Mouse (Mus musculus): ENCODE measurements around the gene Scamp1. TPM values are rescaled to one million over a fixed set of nuclear protein-coding genes. Genes with fewer than 3 reads are reported as not detected.
"Not testable (repeated sequence)": the region's sequence is repeated elsewhere in the genome, so short reads cannot be mapped to it uniquely, and the experiment has no call there.

Scamp1 gene
- polyA plus RNA-seq (2015; fragmentation: Nextera tagmentation; extraction: Ambion mirVana), result 160 and 168 TPM in 2 replicates

GRCm38 (mm10) chr13:94285281-94285871, at the start of gene Scamp1:
TSS of gene Scamp1 (minus strand) at chr13:94285857.
- peak; percentile 98 for ATAC-seq (ENCODE audit: low FRiP score, low read depth)

GRCm38 (mm10) chr13:94330392-94330979, 44.8 kb upstream of the Scamp1 start:
- H3K4me1 ChIP-seq (replicated peaks), result no peaks in the 10 kb centered on the region
- H3K36me3 ChIP-seq, result no peaks in the 10 kb centered on the region
- H3K4me2 ChIP-seq, result no peak overlapping the region
- no peak overlapping the region for H3K4me3 ChIP-seq
- H3K27ac ChIP-seq (replicated peaks), result peak overlapping the region; percentile 34; the same call in 1 of the 2 replicates
- no peaks in the 10 kb centered on the region for H3K27me3 ChIP-seq
- 0 out of 2 replicates have a peak, but pooled peaks have one; percentile 48 for ATAC-seq (ENCODE audit: low FRiP score, low read depth)
- no peak overlapping the region for H3K9ac ChIP-seq
- WGBS, result 54% methylated on average over 3 of the region's 3 CpGs
- no peaks in the 10 kb centered on the region for H3K9me3 ChIP-seq

More at GRCm38 (mm10) chr13:94285281-94285871, at the start of gene Scamp1:
- Histone ChIP-seq H3K9me3 (no peaks in the 10 kb centered on the region), H3K4me1 (replicated peaks) (peaks cover 40% of the 10 kb centered on the region), H3K27me3 (no peaks in the 10 kb centered on the region), H3K27ac (replicated peaks) (peak within 1 kb of the TSS; percentile 95), H3K9ac (peak within 1 kb of the TSS; percentile 93), H3K4me2 (peak within 1 kb of the TSS; percentile 87), H3K4me3 (peak within 1 kb of the TSS; percentile 95), H3K36me3 (no peaks in the 10 kb centered on the region)
- WGBS, result 0% methylated on average over 41 of the region's 62 CpGs

GRCm38 (mm10) chr13:94329005-94329404, 43.3 kb upstream of the Scamp1 start:
- H3K4me1 ChIP-seq (replicated peaks); H3K27me3 ChIP-seq; H3K9me3 ChIP-seq; H3K36me3 ChIP-seq; H3K4me3 ChIP-seq; H3K27ac ChIP-seq (replicated peaks); H3K4me2 ChIP-seq; ATAC-seq (ENCODE audit: low FRiP score, low read depth); H3K9ac ChIP-seq: not testable (repeated sequence)
- 93% methylated on average over 6 of the region's 6 CpGs for whole genome bisulfite sequencing

- no peak overlapping the region for H3K9ac ChIP-seq
- ATAC-seq (ENCODE audit: low FRiP score, low read depth), result no peak
- H3K4me1 ChIP-seq (replicated peaks), result no peaks in the 10 kb centered on the region
- 0 out of 2 replicates have a peak, but pooled peaks cover 5% of the 10 kb centered on the region for H3K9me3 ChIP-seq
- no peaks in the 10 kb centered on the region for H3K27me3 ChIP-seq
- H3K27ac ChIP-seq (replicated peaks), result no peak overlapping the region
- no peak overlapping the region for H3K4me2 ChIP-seq
- no peak overlapping the region for H3K4me3 ChIP-seq
- 81% methylated on average over 3 of the region's 3 CpGs for WGBS
- no peaks in the 10 kb centered on the region for H3K36me3 ChIP-seq
Measured at GRCm38 (mm10) chr13:94328063-94328462, 42.4 kb upstream of the Scamp1 start.

DNA sequence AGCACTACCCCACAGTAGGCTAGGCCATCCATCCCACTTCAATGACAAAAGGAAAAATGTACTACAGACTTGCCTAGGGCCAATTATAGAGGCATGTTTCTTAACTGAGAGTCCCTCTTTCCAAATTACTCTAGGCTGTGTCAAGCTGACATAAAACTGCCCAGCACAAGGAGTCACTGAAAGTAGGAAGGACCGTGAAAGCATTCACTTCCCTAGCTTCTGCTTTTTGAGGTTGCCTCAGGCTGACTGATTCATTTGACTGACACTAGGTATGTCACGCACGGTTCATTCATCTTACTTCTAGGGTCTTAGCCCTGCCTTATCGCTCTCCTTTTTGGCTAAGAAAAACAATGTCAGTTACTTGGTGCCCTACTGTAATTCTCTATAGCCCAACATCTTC, 36.8 kb upstream of the Scamp1 start:
- no peaks in the 10 kb centered on the region for H3K27me3 ChIP-seq
- 97% methylated on average over 4 of the region's 4 CpGs for WGBS

GRCm38 (mm10) chr13:94321094-94321792, 35.6 kb upstream of the Scamp1 start:
- H3K9me3 ChIP-seq, result 0 out of 2 replicates have a peak, but pooled peaks cover 5% of the 10 kb centered on the region
- no peaks in the 10 kb centered on the region for H3K4me1 ChIP-seq (replicated peaks)
- ATAC-seq (ENCODE audit: low FRiP score, low read depth), result no peak
- WGBS, result 88% methylated on average over 1 of the region's 1 CpGs
- H3K9ac ChIP-seq, result no peak overlapping the region
- H3K27me3 ChIP-seq, result no peaks in the 10 kb centered on the region
- no peak overlapping the region for H3K4me3 ChIP-seq
- H3K36me3 ChIP-seq, result no peaks in the 10 kb centered on the region
- H3K27ac ChIP-seq (replicated peaks), result no peak overlapping the region
- H3K4me2 ChIP-seq, result no peak overlapping the region

More for the DNA sequence above, 36.8 kb upstream of the Scamp1 start:
- Histone ChIP-seq H3K4me2 (no peak overlapping the region), H3K4me1 (replicated peaks) (no peaks in the 10 kb centered on the region), H3K36me3 (no peaks in the 10 kb centered on the region), H3K9me3 (0 out of 2 replicates have a peak, but pooled peaks cover 5% of the 10 kb centered on the region), H3K4me3 (no peak overlapping the region), H3K27ac (replicated peaks) (no peak overlapping the region), H3K9ac (no peak overlapping the region)
- ATAC-seq (ENCODE audit: low FRiP score, low read depth), result no peak

GRCm38 (mm10) chr13:94316975-94317511, 31.4 kb upstream of the Scamp1 start:
- no peak for ATAC-seq (ENCODE audit: low FRiP score, low read depth)
- Histone ChIP-seq H3K4me2 (no peak overlapping the region), H3K9ac (no peak overlapping the region), H3K9me3 (no peaks in the 10 kb centered on the region), H3K4me1 (replicated peaks) (no peaks in the 10 kb centered on the region), H3K4me3 (no peak overlapping the region), H3K36me3 (no peaks in the 10 kb centered on the region), H3K27ac (replicated peaks) (no peak overlapping the region), H3K27me3 (no peaks in the 10 kb centered on the region)
- WGBS, result 36% methylated on average over 10 of the region's 10 CpGs

DNA sequence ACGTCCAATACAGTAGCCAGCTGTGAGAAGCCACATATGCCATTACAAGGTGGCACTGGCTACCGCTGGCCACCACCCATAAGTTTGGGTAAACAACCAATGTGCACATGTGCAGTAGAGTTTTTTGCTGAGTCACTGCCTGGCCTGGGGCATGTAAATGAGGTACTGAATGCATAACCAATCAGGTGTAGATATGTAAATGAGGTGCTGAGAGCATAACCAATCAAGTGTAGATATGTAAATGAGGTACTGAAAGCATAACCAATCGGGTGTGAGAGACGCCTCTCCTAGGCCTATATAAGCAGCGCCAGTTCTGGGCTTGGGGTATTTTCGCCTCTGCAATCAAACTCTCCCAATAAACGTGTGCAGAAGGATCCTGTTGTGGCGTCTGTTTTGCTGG, 27.2 kb upstream of the Scamp1 start:
- H3K4me3 ChIP-seq, H3K36me3 ChIP-seq: not testable (repeated sequence)
- 93% methylated on average over 8 of the region's 8 CpGs for whole genome bisulfite sequencing

DNA sequence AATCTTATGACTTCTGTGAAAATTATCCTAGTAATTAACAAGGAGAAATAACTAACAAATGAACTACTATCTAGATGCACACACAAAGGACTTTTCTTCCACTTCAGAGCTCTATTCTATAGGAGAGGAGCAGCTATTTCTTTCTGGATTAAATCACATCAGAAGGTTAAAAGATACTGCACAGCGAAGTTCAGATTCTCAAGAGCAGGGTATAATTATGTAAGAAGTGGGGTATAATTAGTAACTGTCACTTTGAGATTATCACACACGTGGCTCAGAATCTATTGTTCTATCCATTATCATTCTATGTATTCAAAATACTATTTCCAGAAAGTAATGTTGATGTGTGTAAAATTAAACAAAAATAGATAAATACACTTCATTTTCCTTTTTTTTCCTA, 22.6 kb upstream of the Scamp1 start:
- Histone ChIP-seq H3K36me3 (no peaks in the 10 kb centered on the region), H3K4me1 (replicated peaks) (peaks cover 7% of the 10 kb centered on the region; the same call in 1 of the 2 replicates), H3K4me2 (no peak overlapping the region), H3K9me3 (no peaks in the 10 kb centered on the region), H3K27me3 (no peaks in the 10 kb centered on the region), H3K27ac (replicated peaks) (no peak overlapping the region), H3K9ac (no peak overlapping the region), H3K4me3 (no peak overlapping the region)
- WGBS, result 56% methylated on average over 2 of the region's 2 CpGs
- ATAC-seq (ENCODE audit: low FRiP score, low read depth), result no peak

More for the DNA sequence above, 27.2 kb upstream of the Scamp1 start:
- not testable (repeated sequence) for H3K27me3 ChIP-seq; H3K4me2 ChIP-seq; H3K27ac ChIP-seq (replicated peaks); H3K9ac ChIP-seq; H3K4me1 ChIP-seq (replicated peaks); ATAC-seq (ENCODE audit: low FRiP score, low read depth); H3K9me3 ChIP-seq

DNA sequence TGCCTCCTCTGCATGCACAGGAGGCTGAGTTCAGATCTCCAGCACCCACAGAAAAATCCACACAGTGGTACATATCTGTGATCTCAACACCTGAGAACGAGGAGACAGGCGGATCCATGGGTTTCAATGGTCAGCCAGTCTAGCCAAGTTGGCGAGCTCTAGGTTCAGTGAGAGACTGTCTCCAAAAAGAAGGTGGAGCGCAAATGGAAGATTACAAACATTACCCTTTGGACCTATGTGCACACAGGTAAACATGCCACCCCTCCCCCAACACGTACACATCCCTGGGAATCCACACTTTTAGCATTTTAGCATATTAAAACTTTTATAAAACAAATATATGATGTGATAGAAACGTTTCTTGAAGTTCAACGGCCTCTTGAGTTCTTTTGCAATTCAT, 21.9 kb upstream of the Scamp1 start:
- H3K36me3 ChIP-seq, result no peaks in the 10 kb centered on the region
- no peak overlapping the region for H3K4me2 ChIP-seq
- no peak overlapping the region for H3K9ac ChIP-seq
- ATAC-seq (ENCODE audit: low FRiP score, low read depth), result no peak
- no peak overlapping the region for H3K4me3 ChIP-seq
- H3K9me3 ChIP-seq, result no peaks in the 10 kb centered on the region
- 88% methylated on average over 7 of the region's 7 CpGs for WGBS
- 0 out of 2 replicates have a peak overlapping the region, but pooled peaks have one; percentile 66 for H3K27ac ChIP-seq (replicated peaks)
- H3K4me1 ChIP-seq (replicated peaks), result peaks cover 7% of the 10 kb centered on the region; the same call in 1 of the 2 replicates
- no peaks in the 10 kb centered on the region for H3K27me3 ChIP-seq

DNA sequence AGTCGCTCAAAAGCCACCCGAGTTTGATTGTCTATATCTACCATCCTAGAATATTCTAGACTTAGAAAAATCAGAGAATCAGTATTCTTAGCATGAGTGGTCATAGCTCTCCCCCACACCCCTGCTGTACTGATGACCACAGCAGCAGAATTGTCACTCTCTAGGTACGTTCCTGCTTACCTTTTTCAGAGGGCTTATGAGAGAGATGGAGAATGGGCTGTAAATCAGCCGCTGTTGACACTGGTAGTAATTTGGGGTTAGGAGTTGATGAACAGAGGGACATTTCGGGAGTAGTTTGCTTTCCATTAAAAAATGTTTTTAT, 21.3 kb upstream of the Scamp1 start:
- H3K4me1 ChIP-seq (replicated peaks), result peaks cover 7% of the 10 kb centered on the region; the same call in 1 of the 2 replicates
- peak overlapping the region; percentile 45 for H3K4me2 ChIP-seq
- no peak overlapping the region for H3K9ac ChIP-seq
- H3K9me3 ChIP-seq, result no peaks in the 10 kb centered on the region
- H3K36me3 ChIP-seq, result no peaks in the 10 kb centered on the region
- H3K27ac ChIP-seq (replicated peaks), result peak overlapping the region; percentile 66
- ATAC-seq (ENCODE audit: low FRiP score, low read depth), result peak; percentile 52; the same call in 1 of the 2 replicates
- WGBS, result 29% methylated on average over 5 of the region's 5 CpGs
- H3K4me3 ChIP-seq, result peak overlapping the region; percentile 9
- no peaks in the 10 kb centered on the region for H3K27me3 ChIP-seq

Measured in hindbrain, embryonic 15.5 days (tissue).